Mouse (Mus musculus) ES-CJ7 (cell line): Measurements from ENCODE around the gene Pcca.

Experiments used
- DNase-seq: peaks from one replicate; pipeline ENCODE4 v3.0.0; 2011; ENCODE audit warnings: low read depth, low spot score

Gene Pcca

GRCm38 (mm10) chr14:122747860-122748842 lies 214.0 kb downstream of the Pcca start:
- DNase-seq, result no peak

GRCm38 (mm10) chr14:122751552-122751951 lies 217.4 kb downstream of the Pcca start:
- DNase-seq, result peak; percentile 40

- DNase-seq, result no peak
Measured at GRCm38 (mm10) chr14:122753278-122753677, 219.2 kb downstream of the Pcca start.

GRCm38 (mm10) chr14:122754311-122754710 lies 220.2 kb downstream of the Pcca start:
- DNase-seq, result no peak

GRCm38 (mm10) chr14:122755559-122755958 lies 221.4 kb downstream of the Pcca start:
- no peak for DNase-seq

GRCm38 (mm10) chr14:122756671-122757070 lies 222.5 kb downstream of the Pcca start:
- no peak for DNase-seq

- no peak for DNase-seq
Measured at GRCm38 (mm10) chr14:122759890-122760289, 225.8 kb downstream of the Pcca start.

- DNase-seq, result no peak
Measured at GRCm38 (mm10) chr14:122760803-122761202, 226.7 kb downstream of the Pcca start.

- DNase-seq, result no peak
Measured at GRCm38 (mm10) chr14:122762603-122763002, 228.5 kb downstream of the Pcca start.

- no peak for DNase-seq
Measured at GRCm38 (mm10) chr14:122765951-122766350, 231.8 kb downstream of the Pcca start.

- DNase-seq, result no peak
Measured at GRCm38 (mm10) chr14:122766448-122766847, 232.3 kb downstream of the Pcca start.

- no peak for DNase-seq
Measured at GRCm38 (mm10) chr14:122784701-122785100, 250.6 kb downstream of the Pcca start.

GRCm38 (mm10) chr14:122788199-122788598 lies 254.1 kb downstream of the Pcca start:
- no peak for DNase-seq

GRCm38 (mm10) chr14:122790111-122790510 lies 256.0 kb downstream of the Pcca start:
- no peak for DNase-seq

- no peak for DNase-seq
Measured at GRCm38 (mm10) chr14:122793368-122793767, 259.2 kb downstream of the Pcca start.

GRCm38 (mm10) chr14:122800296-122800695 lies 266.2 kb downstream of the Pcca start:
- DNase-seq, result no peak

GRCm38 (mm10) chr14:122821002-122821401 lies 286.9 kb downstream of the Pcca start:
- no peak for DNase-seq

GRCm38 (mm10) chr14:122823791-122824190 lies 289.7 kb downstream of the Pcca start:
- DNase-seq, result no peak

GRCm38 (mm10) chr14:122825464-122825863 lies 291.3 kb downstream of the Pcca start:
- no peak for DNase-seq

- no peak for DNase-seq
Measured at GRCm38 (mm10) chr14:122830433-122830832, 296.3 kb downstream of the Pcca start.

- DNase-seq, result no peak
Measured at GRCm38 (mm10) chr14:122833666-122834065, 299.5 kb downstream of the Pcca start.

- DNase-seq, result no peak
Measured at GRCm38 (mm10) chr14:122834753-122835152, 300.6 kb downstream of the Pcca start.

- DNase-seq, result no peak
Measured at GRCm38 (mm10) chr14:122835487-122836190, 301.5 kb downstream of the Pcca start.
